Mouse (Mus musculus): ENCODE measurements around the gene Fubp1. TPM values are rescaled to one million over a fixed set of nuclear protein-coding genes. Genes with fewer than 3 reads are reported as not detected.
A peak's percentile ranks its signal among the peaks of the same experiment; 100 is the strongest.

Gene Fubp1
- total RNA-seq (2014; rRNA removed) (139 and 148 TPM in 2 replicates), polyA plus RNA-seq (2015; fragmentation: Nextera tagmentation; extraction: Ambion mirVana) (130 and 139 TPM in 2 replicates)

DNA sequence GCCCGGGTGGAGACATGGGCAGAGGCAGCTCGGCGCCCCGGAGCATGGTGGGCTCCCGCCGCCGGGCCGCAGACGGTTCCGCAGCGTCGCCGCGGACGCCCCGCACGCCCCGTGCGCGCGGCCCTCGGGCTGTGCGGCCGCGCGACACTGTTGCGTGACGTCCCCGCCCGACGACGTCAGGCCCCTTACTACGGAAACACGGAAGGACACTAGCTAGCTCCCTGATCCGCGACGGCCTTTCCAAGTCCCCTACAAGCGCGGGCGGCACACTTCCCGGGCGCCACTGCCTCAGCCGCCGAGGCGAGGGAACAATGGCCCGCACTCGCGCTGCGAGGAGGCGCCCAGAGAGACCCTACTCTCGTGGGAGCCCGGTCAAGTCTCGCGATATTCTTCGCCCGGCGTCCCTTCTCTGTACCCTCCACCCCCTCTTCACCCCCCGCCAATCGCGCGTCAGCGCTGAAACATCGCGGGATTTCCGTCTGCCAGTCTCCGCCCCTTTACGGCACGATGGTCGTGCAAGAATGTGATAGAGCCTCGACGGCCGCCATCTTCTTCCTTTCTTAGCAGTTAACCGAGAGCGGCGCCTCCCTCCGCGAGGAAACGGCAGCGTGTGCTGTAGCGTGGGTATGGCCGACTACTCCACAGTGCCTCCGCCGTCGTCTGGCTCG, at the start of gene Fubp1, which contains the start of gene Dnajb4:
Gene Fubp1 (plus strand): TSS at position 456 of the 668 bp plus-strand sequence.
Gene Dnajb4 (minus strand): TSS at position 336 of the 668 bp plus-strand sequence.
- peak; percentile 99 for DNase-seq (ENCODE audit: low spot score)
- Histone ChIP-seq H3K4me3 (ENCODE audit: low read length) (peak within 1 kb of the TSS; percentile 63), H3K4me1 (ENCODE audit: insufficient read depth, low read length) (peaks cover 11% of the 10 kb centered on the region; the same call in 1 of the 2 replicates), H3K27me3 (ENCODE audit: insufficient read depth, low read length) (no peaks in the 10 kb centered on the region), H3K9me3 (ENCODE audit: low read length) (no peaks in the 10 kb centered on the region), H3K4me2 (ENCODE audit: low read depth, low read length) (peak within 1 kb of the TSS; percentile 82), H3K9ac (replicated peaks; ENCODE audit: low read length) (peak within 1 kb of the TSS; percentile 100), H3K27ac (peak within 1 kb of the TSS; percentile 99), H3K36me3 (ENCODE audit: insufficient read depth, low read length) (no peaks in the 10 kb centered on the region)
- peak; percentile 98 for ATAC-seq
- TF ChIP-seq CTCF (IDR thresholded peaks at IDR 0.05; ENCODE audit: low read depth) = peak; percentile 9; the same call in 1 of the 2 replicates
- WGBS = under 1% methylated on average over 82 of the region's 85 CpGs

DNA sequence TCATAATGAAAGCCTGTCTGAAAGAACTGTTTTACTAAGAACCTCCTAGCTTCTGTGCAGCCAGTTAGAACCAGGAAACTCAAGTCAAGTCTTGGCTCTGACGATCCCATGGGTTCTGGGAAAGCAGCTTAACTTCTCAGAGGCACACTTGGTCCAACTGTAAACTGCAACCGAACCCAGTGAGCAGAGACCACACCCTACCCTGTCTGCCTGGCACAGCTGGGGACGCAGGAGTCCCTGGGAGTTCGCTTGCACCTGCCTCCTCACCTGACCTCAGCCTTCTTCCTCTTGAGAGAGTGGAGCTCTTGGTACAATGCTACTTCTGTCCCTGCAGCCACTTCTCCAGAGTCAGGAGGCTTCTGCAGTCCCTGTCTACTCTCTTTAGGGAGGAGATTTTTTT, 49.6 kb upstream of the Fubp1 start:
- no peak for ATAC-seq
- Histone ChIP-seq H3K27me3 (ENCODE audit: insufficient read depth, low read length) (no peaks in the 10 kb centered on the region), H3K27ac (no peak overlapping the region), H3K4me3 (ENCODE audit: low read length) (no peak overlapping the region), H3K4me1 (ENCODE audit: insufficient read depth, low read length) (peaks cover 4% of the 10 kb centered on the region; the same call in 1 of the 2 replicates), H3K9ac (replicated peaks; ENCODE audit: low read length) (no peak overlapping the region), H3K36me3 (ENCODE audit: insufficient read depth, low read length) (no peaks in the 10 kb centered on the region), H3K4me2 (ENCODE audit: low read depth, low read length) (no peak overlapping the region), H3K9me3 (ENCODE audit: low read length) (no peaks in the 10 kb centered on the region)
- WGBS = 65% methylated on average over 4 of the region's 4 CpGs
- TF ChIP-seq CTCF (IDR thresholded peaks at IDR 0.05; ENCODE audit: low read depth) = no peak
- DNase-seq (ENCODE audit: low spot score) = no peak

DNA sequence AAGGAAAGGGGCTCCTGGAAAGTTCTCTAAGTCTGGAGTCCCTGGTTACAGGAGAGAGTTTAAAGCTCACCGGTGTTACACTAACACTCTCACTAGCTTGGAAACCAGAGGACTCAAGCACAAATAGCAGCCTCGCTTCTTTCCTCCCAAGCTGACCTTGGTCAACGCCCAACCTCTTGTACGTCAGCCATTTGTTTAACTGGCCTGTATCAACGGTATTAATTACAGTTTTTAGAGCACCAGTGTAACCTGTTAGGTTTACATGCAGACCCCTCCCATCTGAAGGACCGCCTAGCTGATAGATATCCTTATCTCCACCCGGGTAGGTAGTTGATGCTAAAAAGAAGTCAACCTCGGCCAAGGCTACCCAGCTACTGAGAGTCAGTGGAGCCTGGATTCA, 46.9 kb upstream of the Fubp1 start:
- Histone ChIP-seq H3K27me3 (ENCODE audit: insufficient read depth, low read length) (no peaks in the 10 kb centered on the region), H3K4me1 (ENCODE audit: insufficient read depth, low read length) (peaks cover 9% of the 10 kb centered on the region; the same call in 1 of the 2 replicates), H3K9ac (replicated peaks; ENCODE audit: low read length) (no peak overlapping the region), H3K9me3 (ENCODE audit: low read length) (no peaks in the 10 kb centered on the region), H3K36me3 (ENCODE audit: insufficient read depth, low read length) (no peaks in the 10 kb centered on the region), H3K4me2 (ENCODE audit: low read depth, low read length) (no peak overlapping the region), H3K27ac (no peak overlapping the region), H3K4me3 (ENCODE audit: low read length) (no peak overlapping the region)
- DNase-seq (ENCODE audit: low spot score) (no peak), ATAC-seq (no peak)
- TF ChIP-seq CTCF (IDR thresholded peaks at IDR 0.05; ENCODE audit: low read depth) = no peak
- WGBS = 92% methylated on average over 8 of the region's 8 CpGs

DNA sequence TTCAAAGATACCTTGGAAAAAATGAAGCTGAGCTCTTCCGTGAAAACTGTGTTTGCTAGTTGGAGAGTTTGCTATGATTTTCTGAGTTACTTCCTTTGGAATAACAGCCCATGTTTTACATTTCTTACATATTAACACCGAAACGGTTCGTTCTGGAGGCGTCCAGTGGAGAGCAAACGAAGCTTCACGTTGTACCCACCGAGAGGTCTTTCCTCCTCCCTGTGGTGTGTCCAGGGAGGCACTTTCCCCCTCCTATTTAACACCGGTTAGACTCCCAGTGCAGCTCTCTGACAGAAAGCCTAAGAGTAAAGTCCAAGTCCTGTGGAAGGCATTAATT, 45.2 kb upstream of the Fubp1 start:
- DNase-seq (ENCODE audit: low spot score) = no peak
- Histone ChIP-seq H3K9ac (replicated peaks; ENCODE audit: low read length) (peak overlapping the region; percentile 59; the same call in 1 of the 2 replicates), H3K9me3 (ENCODE audit: low read length) (no peaks in the 10 kb centered on the region), H3K27ac (peak overlapping the region; percentile 70; the same call in 1 of the 2 replicates), H3K4me3 (ENCODE audit: low read length) (peak overlapping the region; percentile 51), H3K36me3 (ENCODE audit: insufficient read depth, low read length) (no peaks in the 10 kb centered on the region), H3K27me3 (ENCODE audit: insufficient read depth, low read length) (no peaks in the 10 kb centered on the region), H3K4me1 (ENCODE audit: insufficient read depth, low read length) (peaks cover 9% of the 10 kb centered on the region; the same call in 1 of the 2 replicates), H3K4me2 (ENCODE audit: low read depth, low read length) (peak overlapping the region; percentile 85)
- no peak for ATAC-seq
- TF ChIP-seq CTCF (IDR thresholded peaks at IDR 0.05; ENCODE audit: low read depth) = no peak
- 19% methylated on average over 9 of the region's 9 CpGs for WGBS

DNA sequence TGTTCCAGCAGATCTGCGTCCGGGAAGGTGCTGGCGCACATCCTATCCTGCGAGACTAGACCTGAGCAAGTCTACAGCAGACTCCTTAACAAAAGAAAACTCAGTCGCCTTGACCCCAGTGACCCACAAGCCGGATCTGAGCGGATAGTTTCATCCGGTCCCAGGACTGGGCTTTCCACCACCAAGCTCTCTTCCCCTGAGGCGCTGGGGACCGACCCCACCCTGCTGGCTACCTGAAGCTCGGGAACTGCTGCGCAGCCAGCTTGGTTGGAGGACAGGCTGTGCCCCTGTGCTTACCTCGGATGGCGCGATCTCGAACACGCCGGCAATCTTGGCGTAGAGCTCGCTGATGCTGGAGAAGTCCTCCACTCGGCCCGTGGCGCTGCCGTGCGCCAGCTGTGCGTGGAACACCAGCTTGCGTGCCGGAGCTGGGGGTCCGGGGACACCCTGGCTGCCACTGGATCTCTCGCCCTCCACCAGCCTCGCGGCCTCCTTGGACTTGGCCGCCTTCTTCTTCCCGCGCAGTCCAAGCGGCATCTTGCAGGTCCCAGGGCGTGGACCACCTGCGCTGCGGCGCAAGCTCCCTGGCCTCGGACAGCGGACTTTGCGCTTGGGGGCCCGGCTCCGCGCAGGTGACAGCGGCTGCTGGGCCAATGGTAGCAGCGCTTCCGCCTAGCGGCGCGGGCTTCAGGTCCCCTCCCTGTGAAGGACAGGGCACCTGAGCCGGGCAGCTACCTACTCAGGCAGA, 44.7 kb upstream of the Fubp1 start:
- no peaks in the 10 kb centered on the region for H3K9me3 ChIP-seq (ENCODE audit: low read length)
- H3K4me1 ChIP-seq (ENCODE audit: insufficient read depth, low read length) = peaks cover 9% of the 10 kb centered on the region; the same call in 1 of the 2 replicates
- TF ChIP-seq CTCF (IDR thresholded peaks at IDR 0.05; ENCODE audit: low read depth) = peak; percentile 29; the same call in 1 of the 2 replicates
- peak overlapping the region; percentile 70 for H3K27ac ChIP-seq
- no peaks in the 10 kb centered on the region for H3K27me3 ChIP-seq (ENCODE audit: insufficient read depth, low read length)
- 2% methylated on average over 52 of the region's 53 CpGs for WGBS
- no peaks in the 10 kb centered on the region for H3K36me3 ChIP-seq (ENCODE audit: insufficient read depth, low read length)
- peak; percentile 75 for DNase-seq (ENCODE audit: low spot score)
- peak; percentile 73 for ATAC-seq
- H3K4me3 ChIP-seq (ENCODE audit: low read length) = peak overlapping the region; percentile 51
- H3K9ac ChIP-seq (replicated peaks; ENCODE audit: low read length) = peak overlapping the region; percentile 59
- peak overlapping the region; percentile 85 for H3K4me2 ChIP-seq (ENCODE audit: low read depth, low read length)

DNA sequence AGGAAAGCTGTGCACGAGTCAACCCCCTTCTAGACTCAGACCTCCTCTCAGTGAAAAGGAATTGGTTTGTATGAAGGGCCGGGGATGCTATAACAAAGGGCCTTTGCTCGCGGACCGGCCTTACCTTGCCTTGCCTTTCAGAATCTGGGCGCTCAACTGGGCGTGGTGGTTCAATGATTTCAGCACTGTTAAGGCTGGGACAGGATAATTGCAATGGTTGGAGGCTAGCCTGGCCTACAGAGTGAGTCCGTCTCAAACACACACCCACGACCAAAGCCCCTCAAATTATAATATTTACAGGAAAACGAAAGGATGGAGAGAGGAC, 44.2 kb upstream of the Fubp1 start, which contains the start of gene Gipc2:
Gene Gipc2 (minus strand): TSS at position 132 of the 325 bp plus-strand sequence.
- Histone ChIP-seq H3K9me3 (ENCODE audit: low read length) (no peaks in the 10 kb centered on the region), H3K4me3 (ENCODE audit: low read length) (peak within 1 kb of the TSS; percentile 51), H3K4me1 (ENCODE audit: insufficient read depth, low read length) (peaks cover 9% of the 10 kb centered on the region; the same call in 1 of the 2 replicates), H3K9ac (replicated peaks; ENCODE audit: low read length) (peak within 1 kb of the TSS; percentile 59), H3K27me3 (ENCODE audit: insufficient read depth, low read length) (no peaks in the 10 kb centered on the region), H3K36me3 (ENCODE audit: insufficient read depth, low read length) (no peaks in the 10 kb centered on the region), H3K4me2 (ENCODE audit: low read depth, low read length) (peak within 1 kb of the TSS; percentile 85), H3K27ac (peak within 1 kb of the TSS; percentile 70)
- no peak for TF ChIP-seq CTCF (IDR thresholded peaks at IDR 0.05; ENCODE audit: low read depth)
- ATAC-seq (no peak), DNase-seq (ENCODE audit: low spot score) (no peak)
- 9% methylated on average over 10 of the region's 10 CpGs for WGBS

Measured in hindbrain, postnatal 0 days (tissue).